Mouse (Mus musculus): ENCODE measurements around the gene Ugt1a8.
A peak's percentile ranks its signal among the peaks of the same experiment; 100 is the strongest.
"Not testable (repeated sequence)": the region's sequence is repeated elsewhere in the genome, so short reads cannot be mapped to it uniquely, and the experiment has no call there.

DNA sequence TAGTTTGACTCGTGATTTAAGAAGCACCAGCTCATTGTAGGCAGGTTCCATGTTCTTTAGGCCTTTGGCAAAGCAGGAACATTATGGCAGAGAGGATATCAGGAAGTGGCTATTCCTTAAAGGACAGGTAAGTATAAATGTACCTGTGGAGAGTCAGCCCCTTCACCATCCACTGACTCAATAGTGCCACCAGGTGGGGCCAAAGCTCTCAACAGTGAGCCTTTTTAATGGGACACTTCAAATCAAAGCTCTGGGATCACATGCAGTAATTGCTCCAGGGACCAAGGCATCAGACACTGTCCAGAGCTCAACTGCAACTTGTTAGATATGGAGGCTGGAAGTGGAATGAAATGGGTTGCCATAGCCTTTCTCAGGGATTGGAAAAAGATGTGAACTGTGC, 33.9 kb downstream of the Ugt1a8 start:
- TF ChIP-seq CTCF (IDR thresholded peaks at IDR 0.05; ENCODE audit: insufficient read depth, low read length): peak; percentile 29; the same call in 1 of the 2 replicates
- not testable (repeated sequence) for TF ChIP-seq POLR2A (IDR thresholded peaks at IDR 0.05; ENCODE audit: borderline replicate concordance, extremely low read depth, low read depth, low read length)
